Mouse (Mus musculus): Measurements from ENCODE around the gene Tmem260.

Gene Tmem260

GRCm38 (mm10) chr14:48553216-48553615 lies 107.3 kb downstream of the Tmem260 start:
- no peak for DNase-seq (ENCODE audit: low read depth, low spot score)

- DNase-seq (ENCODE audit: low read depth, low spot score), result no peak
These were observed 107.8 kb downstream of the Tmem260 start for GRCm38 (mm10) chr14:48553754-48554153.

DNA sequence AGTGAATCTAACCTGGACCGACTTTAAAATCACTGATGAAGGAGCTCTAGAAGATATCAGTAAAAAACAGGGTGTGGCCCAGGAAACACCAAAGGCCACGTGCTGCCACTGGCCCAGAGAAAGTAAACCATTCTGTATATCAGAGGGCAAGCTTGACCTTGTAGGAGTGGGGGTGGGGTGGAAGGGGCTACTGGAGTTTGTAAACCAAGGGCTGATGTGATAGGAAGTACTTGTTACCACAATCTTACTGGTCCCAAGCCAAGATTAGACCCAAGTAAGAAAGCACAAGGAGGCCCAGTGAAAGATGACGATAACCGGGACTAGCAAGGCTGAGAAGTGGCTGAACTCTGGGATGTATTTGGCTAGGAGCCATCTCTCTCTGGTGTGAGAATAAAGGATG lies 113.1 kb downstream of the Tmem260 start:
- no peak for DNase-seq (ENCODE audit: low read depth, low spot score)

DNA sequence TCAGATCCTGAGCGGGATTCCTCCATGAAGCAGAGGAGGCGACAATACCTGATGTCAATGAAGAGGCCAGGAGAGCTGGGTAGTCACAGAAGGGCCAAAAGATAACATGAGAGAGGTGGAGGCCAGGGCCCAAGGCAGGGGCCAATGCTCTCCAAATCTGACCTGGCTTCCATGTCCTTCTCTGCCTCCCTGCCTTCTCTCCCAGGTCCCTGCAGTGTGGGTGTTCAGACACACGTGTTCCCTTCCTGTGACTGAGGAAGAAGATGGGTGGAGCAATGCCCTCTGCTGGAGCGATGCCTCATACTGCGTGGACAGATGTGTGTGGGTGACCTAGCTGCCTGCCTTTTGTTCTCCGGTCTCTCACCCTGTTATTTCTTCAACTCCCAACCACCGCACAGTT lies 113.8 kb downstream of the Tmem260 start:
- DNase-seq (ENCODE audit: low read depth, low spot score), result peak; percentile 49

DNA sequence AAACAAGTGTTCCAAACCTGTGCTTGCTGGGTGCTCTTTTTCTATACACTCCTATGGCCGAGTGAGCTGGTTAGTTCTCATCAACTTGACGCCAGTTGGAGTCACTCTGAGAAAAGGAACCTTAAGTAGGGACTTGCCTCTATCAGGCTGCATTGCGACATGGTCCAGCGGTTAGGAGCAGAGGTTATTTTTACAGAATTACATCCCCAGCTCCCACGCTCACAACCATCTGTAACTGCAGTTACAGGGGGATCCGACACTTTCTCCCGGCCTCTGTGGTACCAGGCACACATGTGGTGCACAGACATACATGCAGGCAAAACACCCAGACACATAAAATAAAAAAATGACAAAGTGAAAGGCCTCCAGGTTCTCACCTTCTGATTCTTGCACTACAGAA lies 120.7 kb downstream of the Tmem260 start:
- DNase-seq (ENCODE audit: low read depth, low spot score), result no peak
